Mouse (Mus musculus) testis, adult 2 months (tissue): ENCODE measurements around the gene Ate1.
"Not testable (repeated sequence)": the region's sequence is repeated elsewhere in the genome, so short reads cannot be mapped to it uniquely, and the experiment has no call there.

Source experiments
- CTCF ChIP-seq: fragments of 200-500 bp; IDR thresholded peaks from 2 replicates; pipeline ENCODE4 v1.5.1; 2012; ENCODE audit warnings: low read depth, mild to moderate bottlenecking, inconsistent platforms, low read length, moderate library complexity; ENCODE audit not compliant: control insufficient read depth, insufficient read depth, insufficient replicate concordance
- POLR2A ChIP-seq: fragments of 200-500 bp; IDR thresholded peaks from 2 replicates; pipeline ENCODE4 v1.6.1; 2012; ENCODE audit warnings: low read depth, mild to moderate bottlenecking, inconsistent platforms, low read length, moderate library complexity; ENCODE audit not compliant: control insufficient read depth

- not testable (repeated sequence) for TF ChIP-seq POLR2A, CTCF
Measured at GRCm38 (mm10) chr7:130390060-130390459, 130.1 kb downstream of the Ate1 start.
